Mouse (Mus musculus) hematopoietic multipotent progenitor cell, adult 10-12 weeks (in vitro differentiated cells): ENCODE results near the gene Olfr853. TPM values are rescaled to one million over a fixed set of nuclear protein-coding genes. Genes with fewer than 3 reads are reported as not detected.

Experiments
- polyA plus RNA-seq: library from polyadenylated mRNA; stranded (reverse); fragments of >175 nt; gene quantifications from 2 replicates; pipeline ENCODE4 v1.2.3, GENCODE M21; 2012; ENCODE audit warnings: low replicate concordance

Gene Olfr853
- not detected in 2 replicates for polyA plus RNA-seq

GRCm38 (mm10) chr9:19540976-19541375 lies at the start of gene Olfr853:
Gene Olfr853, minus strand, starts transcription at chr9:19541076.

GRCm38 (mm10) chr9:19582317-19582716 lies 41.4 kb upstream of the Olfr853 start, which contains the start of gene Olfr855:
Gene Olfr855, plus strand, starts transcription at chr9:19582617.

GRCm38 (mm10) chr9:19567282-19567681 lies 26.4 kb upstream of the Olfr853 start, which contains the start of gene Olfr854:
Gene Olfr854, minus strand, starts transcription at chr9:19567382.

GRCm38 (mm10) chr9:19492995-19493394 lies 47.9 kb downstream of the Olfr853 start, which contains the start of gene Olfr851:
Gene Olfr851, plus strand, starts transcription at chr9:19493295.

Other genes starting within 250 kb of the Olfr853 start
- gene Olfr844, start 224.7 kb downstream of the Olfr853 start, polyA plus RNA-seq, result not detected in 2 replicates
- gene Olfr845, start 204.6 kb downstream of the Olfr853 start, polyA plus RNA-seq, result 0.20 TPM in 1 of 2 replicates, not detected in the other
- gene Olfr846, start 177.1 kb downstream of the Olfr853 start, polyA plus RNA-seq, result not detected in 2 replicates
- gene Olfr847, start 162.4 kb downstream of the Olfr853 start, polyA plus RNA-seq, result not detected in 2 replicates
- not detected in 2 replicates for gene Olfr849, start 100.8 kb downstream of the Olfr853 start, polyA plus RNA-seq
- gene Olfr850, start 62.8 kb downstream of the Olfr853 start, polyA plus RNA-seq, result not detected in 2 replicates
- not detected in 2 replicates for gene Olfr851, start 47.8 kb downstream of the Olfr853 start, polyA plus RNA-seq
- gene Olfr854, start 26.3 kb upstream of the Olfr853 start, polyA plus RNA-seq, result not detected in 2 replicates
- not detected in 2 replicates for gene Olfr855, start 41.5 kb upstream of the Olfr853 start, polyA plus RNA-seq
- gene Zfp317, start 81.0 kb upstream of the Olfr853 start, polyA plus RNA-seq, result 0.80 and 1.8 TPM in 2 replicates
- gene Olfr857, start 168.4 kb upstream of the Olfr853 start, polyA plus RNA-seq, result not detected in 2 replicates
- gene Olfr58, start 239.2 kb upstream of the Olfr853 start, polyA plus RNA-seq, result not detected in 2 replicates